Mouse (Mus musculus): ENCODE measurements at regions not wholly inside any gene's neighbourhood (a gene's known extent, or its start where the extent isn't known, plus 50 kb on each side); places are given as distances from the start of the nearest gene placed in this dataset.

GRCm38 (mm10) chr5:120318951-120319350, 112.5 kb upstream of the Lhx5 start:
- H3K36me3 ChIP-seq (ENCODE audit: control insufficient read depth, insufficient read depth, low read length): no peaks in the 10 kb centered on the region
- H3K27me3 ChIP-seq (ENCODE audit: control insufficient read depth, insufficient read depth, low read length): peaks cover 49% of the 10 kb centered on the region
- WGBS: 12% methylated on average over 1 of the region's 1 CpGs

DNA sequence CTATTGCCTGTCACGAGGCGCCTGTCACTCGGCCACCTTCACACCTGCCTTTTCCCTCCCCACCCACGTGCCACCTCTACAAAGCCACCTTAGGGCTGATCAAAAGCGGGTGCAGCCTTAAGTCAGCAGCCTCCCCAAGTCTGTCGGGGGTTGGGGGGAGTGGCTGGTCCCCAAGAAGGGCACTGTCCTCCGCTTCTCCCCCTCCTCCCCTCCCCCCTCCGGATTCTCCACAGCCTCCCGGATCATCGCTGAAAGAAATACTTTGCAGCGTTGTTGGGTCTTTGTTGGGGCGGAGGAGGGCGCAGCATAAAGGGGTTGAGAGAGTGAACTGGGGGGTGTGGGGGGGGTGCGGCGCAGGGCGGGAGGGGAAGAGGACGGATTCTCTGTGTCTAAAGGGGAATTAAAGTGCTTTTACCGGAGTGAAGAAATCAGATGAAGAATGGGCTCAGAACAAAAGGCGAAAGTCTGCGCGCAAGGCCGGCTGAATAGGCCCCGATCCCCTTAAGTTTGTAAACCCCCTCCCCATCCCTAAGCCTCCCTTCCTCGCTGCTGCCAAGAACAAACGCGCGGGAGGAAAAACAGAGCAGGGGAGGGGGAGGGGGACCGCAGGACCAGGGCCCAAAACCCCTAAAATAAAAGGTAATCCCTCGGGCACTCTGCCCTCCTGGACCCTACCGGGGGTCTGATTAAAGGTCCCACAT, 109.3 kb upstream of the Lhx5 start:
- no peaks in the 10 kb centered on the region for H3K36me3 ChIP-seq (ENCODE audit: control insufficient read depth, insufficient read depth, low read length)
- no peak overlapping the region for H3K9ac ChIP-seq (ENCODE audit: low read length)
- WGBS: 2% methylated on average over 29 of the region's 30 CpGs
- H3K4me1 ChIP-seq (ENCODE audit: control insufficient read depth in 2 of 2, insufficient read depth in 2 of 2, low read length in 2 of 2): 0 out of 4 replicates have a peak, but pooled peaks cover 0 to 4% of the 10 kb centered on the region in 2 experiments
- no peak for ATAC-seq (ENCODE audit: insufficient number of reproducible peaks, insufficient read depth, low FRiP score, low read depth)
- H3K4me3 ChIP-seq (ENCODE audit: control insufficient read depth in 1 of 2, insufficient read depth in 1 of 2, low read depth in 1 of 2, low read length in 2 of 2): no peak overlapping the region
- peak overlapping the region; percentile 36 for H3K4me2 ChIP-seq (ENCODE audit: low read length)
- H3K9me3 ChIP-seq (ENCODE audit: control insufficient read depth, low read length): no peaks in the 10 kb centered on the region
- no peak overlapping the region for H3K27ac ChIP-seq (replicated peaks in 1 of 2; ENCODE audit: control insufficient read depth in 1 of 2, insufficient read depth in 1 of 2, low read depth in 2 of 2, low read length in 2 of 2)
- peaks cover 54% of the 10 kb centered on the region for H3K27me3 ChIP-seq (ENCODE audit: control insufficient read depth, insufficient read depth, low read length)

More at GRCm38 (mm10) chr5:120318951-120319350, 112.5 kb upstream of the Lhx5 start:
- Histone ChIP-seq H3K4me2 (ENCODE audit: low read length) (no peak overlapping the region), H3K27ac (replicated peaks in 1 of 2; ENCODE audit: control insufficient read depth in 1 of 2, insufficient read depth in 1 of 2, low read depth in 2 of 2, low read length in 2 of 2) (no peak overlapping the region), H3K4me1 (ENCODE audit: control insufficient read depth in 2 of 2, insufficient read depth in 2 of 2, low read length in 2 of 2) (0 out of 4 replicates have a peak, but pooled peaks cover 0 to 4% of the 10 kb centered on the region in 2 experiments), H3K9ac (ENCODE audit: low read length) (no peak overlapping the region), H3K9me3 (ENCODE audit: control insufficient read depth, low read length) (no peaks in the 10 kb centered on the region), H3K4me3 (ENCODE audit: control insufficient read depth in 1 of 2, insufficient read depth in 1 of 2, low read depth in 1 of 2, low read length in 2 of 2) (no peak overlapping the region)
- no peak for ATAC-seq (ENCODE audit: insufficient number of reproducible peaks, insufficient read depth, low FRiP score, low read depth)

- no peak for ATAC-seq (ENCODE audit: insufficient number of reproducible peaks, insufficient read depth, low FRiP score, low read depth)
- H3K27ac ChIP-seq (replicated peaks in 1 of 2; ENCODE audit: control insufficient read depth in 1 of 2, insufficient read depth in 1 of 2, low read depth in 2 of 2, low read length in 2 of 2): no peak overlapping the region
- H3K4me3 ChIP-seq (ENCODE audit: control insufficient read depth in 1 of 2, insufficient read depth in 1 of 2, low read depth in 1 of 2, low read length in 2 of 2): no peak overlapping the region
- H3K9ac ChIP-seq (ENCODE audit: low read length): no peak overlapping the region
- WGBS: 18% methylated on average over 12 of the region's 12 CpGs
- H3K27me3 ChIP-seq (ENCODE audit: control insufficient read depth, insufficient read depth, low read length): peaks cover 52% of the 10 kb centered on the region
- no peaks in the 10 kb centered on the region for H3K36me3 ChIP-seq (ENCODE audit: control insufficient read depth, insufficient read depth, low read length)
- H3K4me2 ChIP-seq (ENCODE audit: low read length): peak overlapping the region; percentile 36; the same call in 1 of the 2 replicates
- 0 out of 4 replicates have a peak, but pooled peaks cover 0 to 4% of the 10 kb centered on the region in 2 experiments for H3K4me1 ChIP-seq (ENCODE audit: control insufficient read depth in 2 of 2, insufficient read depth in 2 of 2, low read length in 2 of 2)
- no peaks in the 10 kb centered on the region for H3K9me3 ChIP-seq (ENCODE audit: control insufficient read depth, low read length)
Measured at GRCm38 (mm10) chr5:120322732-120323316, 108.7 kb upstream of the Lhx5 start.

- Histone ChIP-seq H3K4me3 (ENCODE audit: control insufficient read depth in 1 of 2, insufficient read depth in 1 of 2, low read depth in 1 of 2, low read length in 2 of 2) (no peak overlapping the region), H3K27ac (replicated peaks in 1 of 2; ENCODE audit: control insufficient read depth in 1 of 2, insufficient read depth in 1 of 2, low read depth in 2 of 2, low read length in 2 of 2) (no peak overlapping the region), H3K9me3 (ENCODE audit: control insufficient read depth, low read length) (no peaks in the 10 kb centered on the region), H3K4me2 (ENCODE audit: low read length) (no peak overlapping the region), H3K36me3 (ENCODE audit: control insufficient read depth, insufficient read depth, low read length) (no peaks in the 10 kb centered on the region), H3K9ac (ENCODE audit: low read length) (no peak overlapping the region), H3K4me1 (ENCODE audit: control insufficient read depth in 2 of 2, insufficient read depth in 2 of 2, low read length in 2 of 2) (0 out of 4 replicates have a peak, but pooled peaks cover 0 to 4% of the 10 kb centered on the region in 2 experiments), H3K27me3 (ENCODE audit: control insufficient read depth, insufficient read depth, low read length) (peaks cover 52% of the 10 kb centered on the region)
- no peak for ATAC-seq (ENCODE audit: insufficient number of reproducible peaks, insufficient read depth, low FRiP score, low read depth)
- WGBS: 74% methylated on average over 2 of the region's 2 CpGs
Measured at GRCm38 (mm10) chr5:120324111-120324510, 107.4 kb upstream of the Lhx5 start.

DNA sequence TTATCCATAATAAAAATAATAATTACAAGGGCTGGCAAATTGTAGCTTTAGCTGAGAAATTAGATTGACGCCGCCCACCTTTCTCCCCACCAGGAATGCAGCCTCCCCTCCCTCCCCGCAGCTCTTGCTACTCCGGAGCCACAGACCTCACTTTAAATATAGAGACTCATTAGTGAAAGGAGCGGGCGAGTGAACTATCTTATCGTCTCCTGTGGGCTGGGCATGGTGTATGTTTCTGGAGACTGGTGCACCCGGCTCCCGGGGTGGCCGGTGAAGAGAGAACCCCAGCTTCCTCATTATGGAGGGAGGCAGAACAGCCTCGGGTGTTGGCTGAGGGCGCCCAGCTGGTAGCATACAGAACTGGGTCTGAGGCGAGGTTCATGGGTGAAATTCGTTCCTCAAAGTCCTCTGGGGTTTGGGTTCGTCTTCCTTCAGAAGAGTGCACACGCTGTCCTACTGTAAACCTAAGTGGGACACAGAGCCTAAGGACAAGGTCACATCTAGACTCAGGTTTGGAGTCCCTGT, 106.1 kb upstream of the Lhx5 start:
- Histone ChIP-seq H3K4me1 (ENCODE audit: control insufficient read depth in 2 of 2, insufficient read depth in 2 of 2, low read length in 2 of 2) (0 out of 4 replicates have a peak, but pooled peaks cover 0 to 4% of the 10 kb centered on the region in 2 experiments), H3K4me3 (ENCODE audit: control insufficient read depth in 1 of 2, insufficient read depth in 1 of 2, low read depth in 1 of 2, low read length in 2 of 2) (no peak overlapping the region), H3K9ac (ENCODE audit: low read length) (no peak overlapping the region), H3K4me2 (ENCODE audit: low read length) (peak overlapping the region; percentile 29; the same call in 1 of the 2 replicates), H3K27me3 (ENCODE audit: control insufficient read depth, insufficient read depth, low read length) (peaks cover 45% of the 10 kb centered on the region), H3K36me3 (ENCODE audit: control insufficient read depth, insufficient read depth, low read length) (no peaks in the 10 kb centered on the region), H3K9me3 (ENCODE audit: control insufficient read depth, low read length) (no peaks in the 10 kb centered on the region), H3K27ac (replicated peaks in 1 of 2; ENCODE audit: control insufficient read depth in 1 of 2, insufficient read depth in 1 of 2, low read depth in 2 of 2, low read length in 2 of 2) (no peak overlapping the region)
- WGBS: 22% methylated on average over 16 of the region's 16 CpGs
- no peak for ATAC-seq (ENCODE audit: insufficient number of reproducible peaks, insufficient read depth, low FRiP score, low read depth)

GRCm38 (mm10) chr5:120332030-120332429, 99.5 kb upstream of the Lhx5 start:
- H3K4me1 ChIP-seq (ENCODE audit: control insufficient read depth in 2 of 2, insufficient read depth in 2 of 2, low read length in 2 of 2): no peaks in the 10 kb centered on the region; a peak in 1 of 4 replicates
- 67% methylated on average over 14 of the region's 14 CpGs for WGBS
- no peak overlapping the region for H3K9ac ChIP-seq (ENCODE audit: low read length)
- peaks cover 13% of the 10 kb centered on the region for H3K27me3 ChIP-seq (ENCODE audit: control insufficient read depth, insufficient read depth, low read length)
- no peaks in the 10 kb centered on the region for H3K9me3 ChIP-seq (ENCODE audit: control insufficient read depth, low read length)
- H3K27ac ChIP-seq (replicated peaks in 1 of 2; ENCODE audit: control insufficient read depth in 1 of 2, insufficient read depth in 1 of 2, low read depth in 2 of 2, low read length in 2 of 2): no peak overlapping the region
- H3K36me3 ChIP-seq (ENCODE audit: control insufficient read depth, insufficient read depth, low read length): no peaks in the 10 kb centered on the region
- H3K4me2 ChIP-seq (ENCODE audit: low read length): no peak overlapping the region
- no peak for ATAC-seq (ENCODE audit: insufficient number of reproducible peaks, insufficient read depth, low FRiP score, low read depth)
- H3K4me3 ChIP-seq (ENCODE audit: control insufficient read depth in 1 of 2, insufficient read depth in 1 of 2, low read depth in 1 of 2, low read length in 2 of 2): no peak overlapping the region

DNA sequence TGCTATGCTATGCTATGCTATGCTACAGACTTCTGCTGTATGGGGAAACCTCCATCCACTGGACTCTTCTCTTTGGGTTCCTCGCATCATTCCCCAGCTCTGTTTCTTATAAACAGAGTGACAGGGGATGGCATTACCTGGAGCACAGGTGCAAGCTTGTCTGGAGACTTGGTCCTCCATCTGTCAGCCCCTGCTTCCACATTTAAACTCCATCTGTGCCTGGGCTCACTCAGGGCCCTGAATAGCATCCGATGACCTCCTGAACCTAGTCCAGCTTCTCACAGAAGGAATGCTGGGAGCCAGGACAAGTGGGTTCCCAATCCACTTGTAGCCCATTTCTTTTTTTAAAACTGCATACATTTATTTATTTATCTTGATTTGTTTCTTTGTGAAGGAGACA, 92.3 kb upstream of the Lhx5 start:
- Histone ChIP-seq H3K27me3 (ENCODE audit: control insufficient read depth, insufficient read depth, low read length) (peaks cover 23% of the 10 kb centered on the region), H3K27ac (replicated peaks in 1 of 2; ENCODE audit: control insufficient read depth in 1 of 2, insufficient read depth in 1 of 2, low read depth in 2 of 2, low read length in 2 of 2) (no peak overlapping the region), H3K4me3 (ENCODE audit: control insufficient read depth in 1 of 2, insufficient read depth in 1 of 2, low read depth in 1 of 2, low read length in 2 of 2) (no peak overlapping the region), H3K9ac (ENCODE audit: low read length) (no peak overlapping the region), H3K9me3 (ENCODE audit: control insufficient read depth, low read length) (no peaks in the 10 kb centered on the region), H3K36me3 (ENCODE audit: control insufficient read depth, insufficient read depth, low read length) (no peaks in the 10 kb centered on the region), H3K4me1 (ENCODE audit: control insufficient read depth in 2 of 2, insufficient read depth in 2 of 2, low read length in 2 of 2) (no peaks in the 10 kb centered on the region), H3K4me2 (ENCODE audit: low read length) (no peak overlapping the region)
- no peak for ATAC-seq (ENCODE audit: insufficient number of reproducible peaks, insufficient read depth, low FRiP score, low read depth)
- 72% methylated on average over 2 of the region's 2 CpGs for WGBS
